Mouse (Mus musculus) adrenal gland (tissue): ENCODE measurements around the gene Pde10a.

Experiments used
- intact Hi-C: fragments of 180-260 bp; cut with DNase I; formaldehyde crosslinking; loops from one replicate; pipeline ENCODE4 v1.15.1; 2025

The Pde10a gene

GRCm38 (mm10) chr17:8731073-8731472, 205.9 kb downstream of the Pde10a start:
- intact Hi-C loops = no loop called here

- intact Hi-C loops = no loop called here
Observed at GRCm38 (mm10) chr17:8736259-8736658, 211.1 kb downstream of the Pde10a start.

GRCm38 (mm10) chr17:8742772-8743171, 217.6 kb downstream of the Pde10a start:
- intact Hi-C loops = loop anchor here (5.0 to 10.0 kb wide), 2 partner anchors 65 to 192 kb away; no protein-coding TSS in a partner anchor

GRCm38 (mm10) chr17:8745334-8745733, 220.2 kb downstream of the Pde10a start:
- intact Hi-C loops = loop anchor here (10.0 kb wide), 1 partner anchor 189 kb away; no protein-coding TSS in a partner anchor

- intact Hi-C loops = loop anchor here (10.0 kb wide), 1 partner anchor 185 kb away; no protein-coding TSS in a partner anchor
Observed at GRCm38 (mm10) chr17:8749426-8749825, 224.3 kb downstream of the Pde10a start.

- intact Hi-C loops = no loop called here
Observed at GRCm38 (mm10) chr17:8757576-8757975, 232.4 kb downstream of the Pde10a start.

- intact Hi-C loops = no loop called here
Observed at GRCm38 (mm10) chr17:8763248-8763647, 238.1 kb downstream of the Pde10a start.

GRCm38 (mm10) chr17:8765987-8766576, 240.9 kb downstream of the Pde10a start:
- intact Hi-C loops = no loop called here

- intact Hi-C loops = no loop called here
Observed at GRCm38 (mm10) chr17:8769155-8769554, 244.0 kb downstream of the Pde10a start.

- intact Hi-C loops = no loop called here
Observed at GRCm38 (mm10) chr17:8773391-8773790, 248.2 kb downstream of the Pde10a start.

- intact Hi-C loops = no loop called here
Observed at GRCm38 (mm10) chr17:8774301-8774700, 249.1 kb downstream of the Pde10a start.

GRCm38 (mm10) chr17:8775571-8776161, 250.5 kb downstream of the Pde10a start:
- intact Hi-C loops = no loop called here

- intact Hi-C loops = no loop called here
Observed at GRCm38 (mm10) chr17:8777710-8778109, 252.5 kb downstream of the Pde10a start.

GRCm38 (mm10) chr17:8778839-8779238, 253.7 kb downstream of the Pde10a start:
- intact Hi-C loops = no loop called here

- intact Hi-C loops = no loop called here
Observed at GRCm38 (mm10) chr17:8780484-8780883, 255.3 kb downstream of the Pde10a start.

GRCm38 (mm10) chr17:8781040-8781439, 255.9 kb downstream of the Pde10a start:
- intact Hi-C loops = no loop called here

GRCm38 (mm10) chr17:8781576-8781975, 256.4 kb downstream of the Pde10a start:
- intact Hi-C loops = no loop called here

GRCm38 (mm10) chr17:8785908-8786307, 260.7 kb downstream of the Pde10a start:
- intact Hi-C loops = no loop called here

GRCm38 (mm10) chr17:8786484-8786883, 261.3 kb downstream of the Pde10a start:
- intact Hi-C loops = no loop called here

- intact Hi-C loops = no loop called here
Observed at GRCm38 (mm10) chr17:8787762-8788161, 262.6 kb downstream of the Pde10a start.

- intact Hi-C loops = loop anchor here (5.0 kb wide), 1 partner anchor 154 kb away; no protein-coding TSS in a partner anchor
Observed at GRCm38 (mm10) chr17:8791561-8791960, 266.4 kb downstream of the Pde10a start.

- intact Hi-C loops = loop anchor here (5.0 kb wide), 1 partner anchor 155 kb away; no protein-coding TSS in a partner anchor
Observed at GRCm38 (mm10) chr17:8792611-8793010, 267.4 kb downstream of the Pde10a start.

- intact Hi-C loops = no loop called here
Observed at GRCm38 (mm10) chr17:8797624-8798023, 272.5 kb downstream of the Pde10a start.
